Mouse (Mus musculus) right cerebral cortex, adult 2 months (tissue): ENCODE data around the gene Tspan18.
A peak's percentile ranks its signal among the peaks of the same experiment; 100 is the strongest.

Experiments used
- DNase-seq, 2 experiments: peaks; one replicate each; pipeline ENCODE4 v3.0.0; 2021 to 2022; ENCODE audit warnings: low spot score in 2 of 2

The Tspan18 gene

GRCm38 (mm10) chr2:93187323-93187996 is 146.8 kb downstream of the Tspan18 start, which contains the start of gene Trp53i11:
Trp53i11 (plus strand) TSS chr2:93187548.
- peak; percentile 67 to 68 for DNase-seq

GRCm38 (mm10) chr2:93182859-93183258 is 151.4 kb downstream of the Tspan18 start:
- DNase-seq = peak; percentile 63 to 71

DNA sequence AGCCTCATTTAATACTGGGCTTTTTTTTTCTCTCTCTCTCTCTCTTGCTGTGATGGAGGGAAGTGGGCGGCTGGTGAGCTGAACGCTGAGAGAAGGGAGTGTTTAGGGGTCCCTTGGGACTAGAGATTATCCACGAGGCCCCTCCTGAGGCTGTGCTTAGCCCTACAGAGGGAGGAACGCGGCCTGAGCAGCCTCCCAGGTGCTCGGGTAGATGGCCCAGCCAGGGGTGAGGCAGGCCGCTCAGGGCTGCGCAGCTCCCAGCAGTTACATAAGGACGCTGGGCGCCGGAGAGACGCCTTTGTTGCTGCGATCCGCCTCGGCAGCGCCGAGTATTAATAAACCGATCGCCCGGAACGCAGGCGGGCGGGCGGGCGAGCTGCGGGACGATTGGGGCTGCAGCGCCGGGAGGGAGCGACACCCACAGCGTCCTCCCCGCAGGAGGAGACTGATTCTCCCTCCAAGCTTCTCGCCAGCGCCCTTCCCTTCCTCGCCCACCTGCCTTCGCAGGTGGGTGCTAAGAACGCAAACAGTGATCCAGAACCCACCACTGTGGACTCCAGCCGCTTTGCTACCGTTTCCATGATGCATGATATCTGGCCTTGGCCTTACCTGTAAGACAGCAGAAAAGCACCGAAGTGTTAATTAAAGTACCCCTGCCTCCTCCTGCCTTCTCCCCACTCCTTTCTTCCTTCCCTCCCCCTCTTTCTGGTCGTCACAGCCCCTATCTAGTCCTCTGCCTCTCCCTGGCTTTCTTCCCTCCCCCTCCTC is 154.0 kb downstream of the Tspan18 start:
- DNase-seq = peak; percentile 78 to 82

DNA sequence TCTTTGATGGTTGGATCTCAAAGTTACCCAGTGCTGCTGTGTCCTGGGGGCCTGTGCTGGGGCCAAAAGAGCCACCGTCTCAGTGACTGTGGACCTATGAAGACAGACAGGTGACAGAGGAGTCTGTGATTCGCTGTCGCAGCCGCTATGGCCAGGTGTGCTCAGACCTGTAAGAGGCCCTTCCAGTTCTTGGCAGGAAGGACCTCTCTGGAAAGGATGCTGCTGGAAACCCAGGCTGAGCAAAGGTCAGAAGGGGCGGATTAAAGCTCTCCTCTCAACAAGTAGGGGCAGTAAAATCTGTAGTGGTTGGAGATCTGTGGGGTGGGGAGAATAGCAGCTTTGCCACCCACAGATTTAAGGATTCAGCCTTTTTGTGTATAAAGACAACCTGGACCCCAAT is 154.7 kb downstream of the Tspan18 start:
- DNase-seq = no peak

- DNase-seq = no peak
These were observed 156.0 kb downstream of the Tspan18 start for GRCm38 (mm10) chr2:93178313-93178677.

DNA sequence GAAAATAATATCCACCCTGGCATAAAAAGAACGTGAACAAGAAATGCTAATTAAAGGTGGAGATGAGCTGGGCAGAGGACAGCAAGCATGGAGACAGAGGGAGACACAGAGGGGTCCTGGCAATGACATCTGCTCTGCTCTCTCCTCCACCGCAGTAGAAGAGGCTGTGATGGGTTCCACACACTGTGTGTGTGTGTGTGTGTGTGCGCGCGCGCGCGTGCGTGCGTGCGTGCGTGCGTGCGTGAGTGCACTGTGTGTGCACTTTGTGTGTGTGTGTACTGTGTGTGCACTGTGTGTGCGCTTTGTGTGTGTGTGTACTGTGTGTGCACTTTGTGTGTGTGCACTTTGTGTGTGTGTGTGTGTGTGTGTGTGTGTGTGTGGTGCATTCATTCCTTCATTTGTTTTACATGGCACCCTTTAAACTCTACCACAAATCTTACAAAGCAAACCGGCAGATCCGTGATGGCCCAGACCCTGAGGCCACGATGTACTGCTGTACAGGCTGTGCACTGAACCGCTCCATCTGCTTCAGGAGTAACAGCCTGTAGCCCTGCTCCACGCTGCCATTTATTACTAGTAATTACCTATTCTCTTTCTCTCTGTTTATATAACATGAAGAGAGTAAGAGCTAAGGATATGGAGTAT is 156.5 kb downstream of the Tspan18 start:
- no peak for DNase-seq

GRCm38 (mm10) chr2:93176871-93177667 is 157.2 kb downstream of the Tspan18 start:
- DNase-seq = no peak

DNA sequence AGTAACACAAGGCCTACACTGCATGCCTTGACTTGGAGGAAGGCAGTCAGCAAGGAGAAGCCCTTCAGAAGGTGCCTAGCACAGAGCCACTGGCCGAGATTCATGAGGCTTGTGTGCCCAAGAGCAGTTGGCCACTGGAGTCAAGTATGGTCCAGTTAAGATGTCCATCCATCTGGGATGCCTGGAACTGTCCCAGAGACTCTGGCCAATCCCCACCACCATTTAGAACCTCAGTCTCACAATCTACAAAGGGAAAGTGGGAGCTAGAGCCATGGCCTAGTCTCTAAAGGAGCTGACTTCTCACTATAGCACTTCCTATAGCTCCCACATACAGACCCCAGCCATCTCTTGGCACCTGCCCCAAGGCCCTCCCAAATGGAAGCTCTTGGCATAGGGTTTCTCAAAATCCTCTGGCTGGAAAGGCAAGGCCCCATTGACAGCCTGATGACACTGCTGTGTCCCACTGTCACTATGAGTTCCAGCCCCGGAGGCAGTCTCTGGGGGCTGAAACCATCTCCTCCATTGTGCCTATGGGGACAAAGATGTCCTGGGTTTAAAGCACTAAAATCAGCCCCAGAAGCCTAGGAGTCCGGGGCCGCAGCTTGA is 158.0 kb downstream of the Tspan18 start:
- DNase-seq = no peak

DNA sequence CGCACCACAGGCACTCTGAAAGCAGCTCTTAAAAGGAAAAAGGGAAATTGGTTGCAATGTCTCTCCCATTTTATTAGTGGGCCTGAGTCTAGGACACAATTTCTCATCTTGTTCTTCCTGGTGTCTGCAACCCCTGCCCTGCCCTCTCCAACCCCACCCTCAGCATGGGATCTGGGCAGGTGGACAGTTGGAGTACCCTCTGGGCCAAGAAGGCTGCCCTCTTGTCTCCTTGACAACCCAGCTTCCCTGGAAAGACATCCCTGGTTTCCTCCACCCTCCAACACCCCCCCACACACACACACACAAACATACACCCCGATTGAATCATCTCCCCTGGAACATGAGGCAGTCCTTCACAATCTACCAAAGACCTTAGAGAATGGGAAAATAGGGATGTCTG is 158.6 kb downstream of the Tspan18 start:
- no peak for DNase-seq

- DNase-seq = no peak
These were observed 159.0 kb downstream of the Tspan18 start for GRCm38 (mm10) chr2:93175278-93175677.

DNA sequence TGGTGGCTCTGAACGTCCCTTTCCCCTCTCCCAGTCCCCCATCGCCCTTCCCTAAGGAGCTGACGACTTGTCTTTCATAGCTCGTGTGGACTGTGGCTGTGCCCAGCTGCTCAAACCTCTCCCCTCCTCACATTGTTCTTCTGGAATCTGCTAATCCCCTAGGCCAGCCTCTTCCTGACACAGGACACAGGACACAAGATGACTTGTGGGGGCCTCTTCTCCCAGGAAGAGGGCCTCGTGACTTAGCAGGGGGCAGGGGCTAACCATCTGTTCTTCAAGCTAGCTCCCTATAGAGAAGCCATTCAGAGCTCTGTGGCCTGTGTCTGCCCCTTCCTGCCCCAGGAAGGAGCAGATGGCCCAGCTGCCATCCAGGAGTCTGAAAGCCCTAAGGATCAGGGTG is 160.1 kb downstream of the Tspan18 start:
- no peak for DNase-seq

GRCm38 (mm10) chr2:93172460-93172859 is 161.8 kb downstream of the Tspan18 start:
- no peak for DNase-seq

- DNase-seq = no peak
These were observed 162.4 kb downstream of the Tspan18 start for GRCm38 (mm10) chr2:93171929-93172328.

DNA sequence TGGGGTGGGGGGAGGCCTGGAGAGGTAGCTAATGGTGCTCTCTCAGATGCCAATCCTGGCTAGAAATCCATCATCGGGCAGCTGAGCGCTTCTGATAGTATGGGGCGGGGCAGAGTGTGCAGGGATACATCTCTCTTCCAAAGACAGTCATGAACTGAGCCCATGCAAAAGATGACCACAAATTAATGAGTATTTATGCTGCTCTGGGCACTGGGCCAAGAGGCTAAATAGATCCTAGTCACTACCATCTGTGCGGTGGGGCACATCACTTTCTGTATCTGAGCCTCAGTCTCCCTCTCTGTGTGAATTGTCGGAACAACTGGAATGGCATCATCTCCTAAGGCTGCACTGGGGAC is 163.5 kb downstream of the Tspan18 start:
- no peak for DNase-seq

DNA sequence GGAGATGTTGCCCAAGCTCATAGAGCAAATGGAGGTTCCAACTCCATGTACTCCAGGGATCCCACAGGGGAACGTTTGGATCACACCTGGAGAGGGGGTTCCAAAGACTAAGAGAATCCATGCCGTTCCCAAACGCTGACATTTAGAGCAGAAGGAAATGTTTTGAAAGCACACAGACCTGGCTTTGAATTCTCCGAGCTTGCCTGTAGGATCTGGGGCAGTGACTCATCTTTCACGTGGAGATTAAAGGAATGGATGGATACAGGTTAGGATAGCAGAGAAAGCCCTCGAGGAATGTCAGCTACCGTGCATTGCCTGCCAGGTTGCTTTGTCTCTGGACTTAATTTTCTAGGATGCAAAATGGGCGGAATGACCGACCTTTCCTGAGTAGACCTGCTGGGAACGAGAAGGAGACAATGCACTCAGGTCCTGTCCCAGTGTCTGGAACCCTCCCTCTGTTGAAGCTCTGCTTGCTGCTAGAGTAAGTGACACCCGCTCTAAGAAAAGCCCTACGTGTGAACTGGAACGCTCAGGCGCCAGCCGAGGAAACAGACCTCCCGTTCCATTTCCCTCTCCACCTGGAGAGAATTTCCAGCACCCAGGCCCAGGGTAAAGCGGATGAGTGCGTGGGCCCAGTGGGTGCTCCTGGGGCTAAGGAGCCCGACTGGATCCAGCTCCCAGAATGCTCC is 164.0 kb downstream of the Tspan18 start:
- no peak for DNase-seq

- no peak for DNase-seq
These were observed 167.4 kb downstream of the Tspan18 start for GRCm38 (mm10) chr2:93166734-93167406.

DNA sequence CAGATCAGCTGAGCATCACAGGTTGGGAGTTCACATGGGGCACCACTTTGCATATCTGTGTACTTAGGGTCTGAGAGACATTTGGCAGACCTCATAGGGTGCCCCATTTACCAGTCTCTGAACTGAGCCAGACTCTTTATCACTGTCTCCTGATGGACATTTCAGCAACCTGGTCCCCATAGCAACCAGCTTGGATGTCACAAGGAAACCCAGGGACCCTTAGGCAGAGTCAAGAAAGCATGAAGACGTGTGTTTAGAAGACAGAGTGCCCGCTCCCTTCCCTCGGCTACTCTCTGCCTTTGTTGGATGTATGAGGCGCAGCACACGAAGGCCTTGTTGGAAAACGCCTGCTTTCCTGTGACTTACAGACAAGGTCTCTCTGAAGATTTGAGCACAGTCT is 168.0 kb downstream of the Tspan18 start:
- no peak for DNase-seq

GRCm38 (mm10) chr2:93163750-93164335 is 170.5 kb downstream of the Tspan18 start:
- DNase-seq = no peak

GRCm38 (mm10) chr2:93163317-93163716 is 171.0 kb downstream of the Tspan18 start:
- peak in 1 of 2 experiments; percentile 10 for DNase-seq

GRCm38 (mm10) chr2:93162791-93163190 is 171.5 kb downstream of the Tspan18 start:
- no peak for DNase-seq
